Mouse (Mus musculus) gastrocnemius, adult 2 months (tissue): ENCODE measurements around the gene Farp1. TPM values are rescaled to one million over a fixed set of nuclear protein-coding genes. Genes with fewer than 3 reads are reported as not detected.
A peak's percentile ranks its signal among the peaks of the same experiment; 100 is the strongest.

Experiments
- DNase-seq: peaks from one replicate; pipeline ENCODE4 v3.0.0; 2022
- H3K27ac ChIP-seq: fragments of 200-600 bp; 2 replicates; pipeline ENCODE4 v1.8.1; 2022; ENCODE audit warnings: mild to moderate bottlenecking
- H3K4me3 ChIP-seq: fragments of 200-600 bp; 2 replicates; pipeline ENCODE4 v1.8.1; 2022; ENCODE audit warnings: mild to moderate bottlenecking, moderate library complexity
- CTCF ChIP-seq: fragments of 200-600 bp; IDR thresholded peaks from 2 replicates; pipeline ENCODE4 v1.8.1; 2022; ENCODE audit warnings: antibody characterized with exemption, mild to moderate bottlenecking, moderate library complexity
- intact Hi-C: fragments of 180-260 bp; cut with DNase I; formaldehyde crosslinking; loops from one replicate; pipeline ENCODE4 v1.15.1; 2025
- total RNA-seq, 2 experiments: library from RNA; stranded (reverse); gene quantifications; 2 replicates each; pipeline ENCODE4 v1.2.3; 2021

The Farp1 gene
- total RNA-seq, 2 experiments from 2014 or later = 5.7 to 6.2 TPM

DNA sequence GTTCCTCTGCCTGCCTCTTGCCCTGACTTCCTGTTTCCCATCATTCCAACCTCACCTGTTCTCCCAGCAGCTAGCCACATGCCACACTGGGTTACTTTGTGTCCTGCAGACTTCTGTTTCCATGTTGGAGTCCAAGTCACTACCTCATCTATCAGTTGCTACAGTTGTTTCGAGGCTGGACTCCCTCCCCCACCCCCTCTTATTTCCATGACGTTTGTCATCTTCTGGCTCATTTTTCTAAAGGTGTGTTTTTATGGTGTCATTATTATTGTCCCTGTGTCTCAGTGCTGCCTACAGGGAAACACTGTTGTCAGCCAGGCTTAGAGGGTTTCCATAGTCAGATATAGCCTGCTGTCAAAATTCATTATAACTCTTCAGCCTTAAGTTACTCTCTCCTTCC lies 64.9 kb downstream of the Farp1 start:
- intact Hi-C loops = no loop called here
- no peak for TF ChIP-seq CTCF
- no peak overlapping the region for H3K4me3 ChIP-seq
- no peak for DNase-seq
- no peak overlapping the region for H3K27ac ChIP-seq

DNA sequence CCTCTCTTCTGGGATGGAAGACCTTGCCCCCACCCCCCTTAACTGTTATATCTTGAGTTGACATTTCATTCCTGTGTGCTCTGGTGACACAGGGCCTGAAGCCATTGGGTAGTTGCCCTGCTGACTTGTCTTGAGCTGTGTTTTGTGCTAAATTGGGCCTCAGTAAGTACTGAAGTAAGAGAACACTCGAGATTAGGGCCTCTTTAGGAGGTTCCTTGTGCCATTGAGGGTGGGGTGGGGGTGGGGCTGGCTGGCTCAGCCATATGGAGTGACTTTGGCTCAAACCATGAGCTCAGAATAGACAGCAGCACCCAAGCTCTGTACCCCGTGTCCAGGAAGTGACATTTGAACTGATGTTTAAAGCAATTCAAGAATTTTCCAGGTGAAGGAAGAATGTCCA lies 65.8 kb downstream of the Farp1 start:
- intact Hi-C loops = no loop called here
- no peak for DNase-seq
- TF ChIP-seq CTCF = no peak
- H3K4me3 ChIP-seq = no peak overlapping the region
- peak overlapping the region; percentile 53 for H3K27ac ChIP-seq

DNA sequence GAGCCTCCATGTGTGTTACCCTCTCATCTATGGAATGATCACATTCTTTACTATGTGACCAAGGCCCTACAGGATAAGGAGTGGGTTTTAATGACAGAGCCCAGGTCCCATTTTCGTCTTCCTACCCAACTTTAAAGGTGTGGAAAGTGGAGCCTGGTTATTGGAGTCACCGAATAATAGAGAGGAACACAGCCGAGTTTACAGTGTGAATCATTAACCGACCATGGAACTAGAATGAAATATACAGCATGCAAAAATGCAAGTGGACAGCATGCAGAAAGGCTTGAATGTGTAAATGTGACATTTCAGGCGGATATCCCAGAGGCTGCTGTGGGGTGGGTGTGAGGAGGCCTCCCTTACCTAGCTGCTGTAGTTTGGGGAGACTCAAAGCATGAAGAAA lies 66.5 kb downstream of the Farp1 start:
- DNase-seq = no peak
- intact Hi-C loops = no loop called here
- Histone ChIP-seq H3K27ac (peak overlapping the region; percentile 53; the same call in 1 of the 2 replicates), H3K4me3 (no peak overlapping the region)
- TF ChIP-seq CTCF = no peak

- TF ChIP-seq CTCF = no peak
- no peak for DNase-seq
- Histone ChIP-seq H3K27ac (peak overlapping the region; percentile 77; the same call in 1 of the 2 replicates), H3K4me3 (no peak overlapping the region)
- intact Hi-C loops = no loop called here
Measured at GRCm38 (mm10) chr14:121102599-121102998, 67.6 kb downstream of the Farp1 start.

GRCm38 (mm10) chr14:121103459-121103858 lies 68.5 kb downstream of the Farp1 start:
- Histone ChIP-seq H3K27ac (peak overlapping the region; percentile 77), H3K4me3 (no peak overlapping the region)
- intact Hi-C loops = no loop called here
- peak; percentile 53 for DNase-seq
- no peak for TF ChIP-seq CTCF

- no peak overlapping the region for H3K4me3 ChIP-seq
- intact Hi-C loops = no loop called here
- no peak for TF ChIP-seq CTCF
- 0 out of 2 replicates have a peak overlapping the region, but pooled peaks have one; percentile 0 for H3K27ac ChIP-seq
- DNase-seq = peak; percentile 45
Measured at GRCm38 (mm10) chr14:121104760-121105329, 69.8 kb downstream of the Farp1 start.

DNA sequence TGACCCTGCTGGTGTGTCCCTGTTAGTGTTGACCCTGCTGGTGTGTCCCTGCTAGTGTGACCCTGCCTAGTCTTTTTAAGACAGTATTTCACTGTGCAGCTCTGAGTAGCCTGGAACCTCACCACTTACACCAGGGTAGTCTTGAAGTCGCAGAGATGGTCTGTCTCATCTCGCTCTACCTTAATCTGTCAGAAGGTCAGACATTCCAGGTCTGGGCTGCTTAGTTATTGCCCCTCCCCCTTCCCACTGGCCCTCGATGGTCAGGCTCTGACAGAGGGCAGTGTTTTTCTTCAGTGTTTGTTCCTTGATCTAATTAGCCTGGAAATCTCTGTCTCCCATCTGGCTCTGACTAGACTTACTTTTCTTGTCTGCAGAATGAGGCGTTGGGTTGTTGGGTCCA lies 71.9 kb downstream of the Farp1 start:
- TF ChIP-seq CTCF = no peak
- intact Hi-C loops = no loop called here
- Histone ChIP-seq H3K4me3 (no peak overlapping the region), H3K27ac (no peak overlapping the region)
- no peak for DNase-seq

- intact Hi-C loops = no loop called here
Measured at GRCm38 (mm10) chr14:121107707-121108285, 72.8 kb downstream of the Farp1 start.

DNA sequence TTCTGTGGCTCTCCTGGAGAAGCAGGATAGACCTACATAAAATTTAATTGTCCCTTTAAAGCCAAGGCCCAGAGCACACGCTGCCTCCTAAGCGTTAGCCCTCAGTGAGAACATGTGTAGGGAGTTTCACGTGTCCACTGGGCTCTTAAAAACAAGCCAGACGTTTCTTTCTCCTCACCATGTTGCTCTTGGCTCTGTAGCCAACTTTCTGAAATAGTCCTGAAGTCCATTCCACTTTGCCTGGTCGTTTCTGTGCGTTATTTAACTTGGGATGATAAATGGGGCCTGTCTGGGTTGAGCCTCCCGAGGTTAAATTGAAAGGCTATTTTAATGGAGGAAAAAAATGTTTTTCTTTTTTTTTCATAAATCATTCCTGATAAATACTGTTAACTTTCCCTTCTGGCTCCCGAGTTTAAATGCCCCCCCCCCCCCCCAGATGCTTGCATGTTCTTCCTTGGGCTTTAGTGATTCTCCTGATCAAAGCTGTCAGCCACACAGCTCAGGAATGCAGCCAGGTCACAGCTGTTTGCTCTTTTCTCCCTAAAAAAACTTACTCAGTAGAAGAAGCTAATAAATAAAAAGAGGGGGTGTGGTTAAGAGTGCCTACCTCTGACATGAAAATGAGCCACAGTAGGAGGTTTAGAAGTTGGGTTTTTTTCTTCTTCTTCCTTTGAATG lies 73.6 kb downstream of the Farp1 start:
- intact Hi-C loops = no loop called here
- DNase-seq = no peak
- Histone ChIP-seq H3K4me3 (no peak overlapping the region), H3K27ac (peak overlapping the region; percentile 70)
- TF ChIP-seq CTCF = no peak

More at GRCm38 (mm10) chr14:121107707-121108285, 72.8 kb downstream of the Farp1 start:
- no peak for DNase-seq
- TF ChIP-seq CTCF = no peak
- Histone ChIP-seq H3K27ac (peak overlapping the region; percentile 70), H3K4me3 (no peak overlapping the region)

- DNase-seq = no peak
- H3K4me3 ChIP-seq = no peak overlapping the region
- intact Hi-C loops = no loop called here
- TF ChIP-seq CTCF = no peak
- H3K27ac ChIP-seq = peak overlapping the region; percentile 57
Measured at GRCm38 (mm10) chr14:121109116-121109504, 74.1 kb downstream of the Farp1 start.

DNA sequence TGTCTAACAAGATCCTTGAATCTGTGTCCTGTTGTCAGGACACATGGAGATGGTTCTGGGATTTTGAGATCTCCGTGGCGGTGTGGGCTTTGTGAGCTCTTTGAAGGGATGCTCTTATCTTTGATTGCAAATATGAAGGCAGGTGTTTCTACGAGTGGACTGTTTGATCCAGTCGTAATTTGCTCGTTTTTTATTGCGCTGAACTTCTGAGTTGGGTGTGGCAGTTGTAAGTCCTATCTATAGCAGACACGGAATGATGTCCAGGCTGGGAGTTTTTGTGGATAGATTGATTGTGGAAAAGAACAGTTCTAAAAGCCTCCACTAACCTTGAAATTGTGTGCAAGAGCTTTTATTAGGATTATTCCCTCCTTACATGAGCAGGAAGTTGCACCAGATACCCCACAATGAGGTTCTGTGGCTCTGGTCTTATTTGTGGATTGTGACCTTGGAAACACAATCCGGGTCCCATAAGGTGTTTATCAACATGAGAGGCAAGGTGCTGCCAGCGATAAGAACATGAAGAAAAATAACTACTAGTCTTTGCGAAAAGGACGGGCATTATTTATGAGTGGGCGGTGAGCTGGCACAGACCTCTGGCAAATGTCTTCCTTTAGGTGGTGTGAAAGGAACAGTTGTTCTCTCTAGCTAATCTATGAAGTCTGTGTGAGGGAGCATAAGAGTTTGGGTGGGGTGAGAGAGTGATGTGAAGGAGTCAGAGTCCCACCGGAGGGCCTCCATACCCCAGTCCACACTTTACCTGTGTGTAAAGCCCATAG lies 75.7 kb downstream of the Farp1 start:
- DNase-seq = no peak
- no peak for TF ChIP-seq CTCF
- H3K27ac ChIP-seq = no peak overlapping the region
- H3K4me3 ChIP-seq = no peak overlapping the region
- intact Hi-C loops = no loop called here

DNA sequence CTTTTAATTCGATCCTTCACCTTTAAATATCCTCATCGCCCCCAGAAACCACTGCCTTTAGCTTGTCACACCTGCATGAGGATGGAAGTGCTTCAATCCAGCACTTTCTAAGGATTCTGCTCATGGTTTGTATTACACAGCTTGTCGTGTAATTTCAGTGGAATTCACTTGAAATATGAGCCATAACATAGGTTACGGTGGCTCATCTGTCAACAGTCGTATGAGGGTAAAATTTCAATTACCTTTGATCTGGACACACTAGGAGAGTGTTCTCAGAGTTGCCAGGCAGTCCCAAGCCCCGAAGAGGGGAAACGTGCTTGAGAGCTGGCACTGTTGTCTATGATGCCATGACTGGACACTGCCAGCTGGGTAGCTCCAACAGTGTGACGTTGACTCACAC lies 77.1 kb downstream of the Farp1 start:
- Histone ChIP-seq H3K4me3 (no peak overlapping the region), H3K27ac (no peak overlapping the region)
- TF ChIP-seq CTCF = no peak
- no peak for DNase-seq
- intact Hi-C loops = no loop called here

- intact Hi-C loops = no loop called here
- no peak overlapping the region for H3K4me3 ChIP-seq
- no peak for TF ChIP-seq CTCF
- DNase-seq = no peak
- no peak overlapping the region for H3K27ac ChIP-seq
Measured at GRCm38 (mm10) chr14:121113785-121114184, 78.8 kb downstream of the Farp1 start.
